Mouse (Mus musculus): ENCODE data around the gene Myo1f. TPM values are rescaled to one million over a fixed set of nuclear protein-coding genes. Genes with fewer than 3 reads are reported as not detected.

Gene Myo1f
- total and polyA plus RNA-seq, 3 experiments, result 13.6 to 27.5 (median 19.5) TPM

- 0 out of 2 replicates have a peak, but pooled peaks have one; percentile 16 for TF ChIP-seq TCF12 (IDR thresholded peaks at IDR 0.05; ENCODE audit: low read depth, low read length)
- 0 out of 2 replicates have a peak, but pooled peaks have one; percentile 30 for TF ChIP-seq EP300 (IDR thresholded peaks at IDR 0.05; ENCODE audit: low read length)
- TF ChIP-seq ETS1 (conservative IDR thresholded peaks at IDR 0.05; ENCODE audit: low read depth, low read length), result 0 out of 2 replicates have a peak, but pooled peaks have one; percentile 28
- TF ChIP-seq GABPA (IDR thresholded peaks at IDR 0.05; ENCODE audit: insufficient replicate concordance, low read depth, low read length), result no peak
- peak; percentile 81 for TF ChIP-seq MEF2A (IDR thresholded peaks at IDR 0.05; ENCODE audit: borderline replicate concordance, low read depth, low read length)
- TF ChIP-seq ZNF384 (IDR thresholded peaks at IDR 0.05; ENCODE audit: low read depth, low read length), result no peak
- TF ChIP-seq MAZ (IDR thresholded peaks at IDR 0.05; ENCODE audit: low read depth, low read length), result 0 out of 2 replicates have a peak, but pooled peaks have one; percentile 39
- TF ChIP-seq ELF1 (IDR thresholded peaks at IDR 0.05; ENCODE audit: low read depth, low read length), result peak; percentile 26; the same call in 1 of the 2 replicates
- TF ChIP-seq IRF4 (IDR thresholded peaks at IDR 0.05; ENCODE audit: low read depth, low read length), result 0 out of 2 replicates have a peak, but pooled peaks have one; percentile 33
- no peak for TF ChIP-seq NRF1 (IDR thresholded peaks at IDR 0.05; ENCODE audit: low read depth, low read length)
- TF ChIP-seq CHD2 (IDR thresholded peaks at IDR 0.05; ENCODE audit: low read length), result peak; percentile 49; the same call in 1 of the 2 replicates
- TF ChIP-seq NELFE (IDR thresholded peaks at IDR 0.05; ENCODE audit: low read depth, low read length), result 0 out of 2 replicates have a peak, but pooled peaks have one; percentile 10
- TF ChIP-seq MAFK (IDR thresholded peaks at IDR 0.05; ENCODE audit: insufficient replicate concordance, low read length), result peak; percentile 50; the same call in 1 of the 2 replicates
- H3K27me3 ChIP-seq (replicated peaks), result no peaks in the 10 kb centered on the region
- dilution Hi-C loops (cut with MboI; ENCODE audit: extremely low pct_ligation_motif_present, extremely low pct_unique_long_range_greater_than_20kb, low sequenced_read_pairs), result no loop called here
- peak; percentile 64 for DNase-seq (ENCODE audit: extremely low read depth)
- in situ Hi-C loops (cut with MboI; ENCODE audit: low pct_ligation_motif_present, low pct_unique_long_range_greater_than_20kb, low sequenced_read_pairs), result no loop called here
- no peak overlapping the region for H3K9ac ChIP-seq (ENCODE audit: insufficient read depth, low read depth)
- H3K4me3 ChIP-seq (replicated peaks in 1 of 3; ENCODE audit: low read depth in 2 of 3, low read length in 2 of 3, poor library complexity in 1 of 3), result no peak overlapping the region
- peak overlapping the region; percentile 65 for H3K4me2 ChIP-seq (ENCODE audit: insufficient read depth, low read depth, poor library complexity, severe bottlenecking)
- peaks cover 10 to 44% of the 10 kb centered on the region in 2 experiments; a peak in 3 of 4 replicates for H3K4me1 ChIP-seq (ENCODE audit: control insufficient read depth in 1 of 2, insufficient read depth in 2 of 2)
- H3K36me3 ChIP-seq (replicated peaks in 1 of 2; ENCODE audit: control insufficient read depth in 1 of 2, insufficient read depth in 1 of 2, low read length in 1 of 2), result peaks cover 0 to 21% of the 10 kb centered on the region in 2 experiments
- no peaks in the 10 kb centered on the region for H3K79me2 ChIP-seq (replicated peaks; ENCODE audit: control insufficient read depth, extremely low read depth, insufficient read depth, poor library complexity, severe bottlenecking)
- peak overlapping the region; percentile 47; the same call in 1 of the 2 replicates for H3K27ac ChIP-seq (ENCODE audit: insufficient read depth, low read depth)
- no peaks in the 10 kb centered on the region for H3K9me3 ChIP-seq (replicated peaks; ENCODE audit: low read length)
These were observed 8.1 kb downstream of the Myo1f start for GRCm38 (mm10) chr17:33563527-33564076.

- Histone ChIP-seq H3K4me1 (ENCODE audit: control insufficient read depth in 1 of 2, insufficient read depth in 2 of 2) (peaks cover 10 to 40% of the 10 kb centered on the region in 2 experiments; a peak in 3 of 4 replicates), H3K27me3 (replicated peaks) (no peaks in the 10 kb centered on the region), H3K27ac (ENCODE audit: insufficient read depth, low read depth) (no peak overlapping the region), H3K4me2 (ENCODE audit: insufficient read depth, low read depth, poor library complexity, severe bottlenecking) (no peak overlapping the region), H3K9ac (ENCODE audit: insufficient read depth, low read depth) (no peak overlapping the region), H3K4me3 (replicated peaks in 1 of 3; ENCODE audit: low read depth in 2 of 3, low read length in 2 of 3, poor library complexity in 1 of 3) (no peak overlapping the region), H3K79me2 (replicated peaks; ENCODE audit: control insufficient read depth, extremely low read depth, insufficient read depth, poor library complexity, severe bottlenecking) (no peaks in the 10 kb centered on the region), H3K36me3 (replicated peaks in 1 of 2; ENCODE audit: control insufficient read depth in 1 of 2, insufficient read depth in 1 of 2, low read length in 1 of 2) (peaks cover 0 to 18% of the 10 kb centered on the region in 2 experiments), H3K9me3 (replicated peaks; ENCODE audit: low read length) (no peaks in the 10 kb centered on the region)
- DNase-seq (ENCODE audit: extremely low read depth), result no peak
- TF ChIP-seq TBP (conservative IDR thresholded peaks at IDR 0.05; ENCODE audit: low read depth, low read length) (no peak), UBTF (IDR thresholded peaks at IDR 0.05; ENCODE audit: low read depth, low read length) (no peak), GABPA (IDR thresholded peaks at IDR 0.05; ENCODE audit: insufficient replicate concordance, low read depth, low read length) (no peak), ZC3H11A (IDR thresholded peaks at IDR 0.05; ENCODE audit: low read depth, low read length) (no peak), MEF2A (IDR thresholded peaks at IDR 0.05; ENCODE audit: borderline replicate concordance, low read depth, low read length) (no peak), ZNF384 (IDR thresholded peaks at IDR 0.05; ENCODE audit: low read depth, low read length) (no peak), CHD2 (IDR thresholded peaks at IDR 0.05; ENCODE audit: low read length) (no peak), MAFK (IDR thresholded peaks at IDR 0.05; ENCODE audit: insufficient replicate concordance, low read length) (no peak), POLR2AphosphoS2 (IDR thresholded peaks at IDR 0.05; ENCODE audit: low read depth, low read length) (no peak)
- dilution Hi-C loops (cut with MboI; ENCODE audit: extremely low pct_ligation_motif_present, extremely low pct_unique_long_range_greater_than_20kb, low sequenced_read_pairs), result no loop called here
- in situ Hi-C loops (cut with MboI; ENCODE audit: low pct_ligation_motif_present, low pct_unique_long_range_greater_than_20kb, low sequenced_read_pairs), result no loop called here
These were observed 9.1 kb downstream of the Myo1f start for GRCm38 (mm10) chr17:33564599-33564998.

Measured in CH12.LX (cell line).